Mouse (Mus musculus): ENCODE measurements at regions not wholly inside any gene's neighbourhood (a gene's known extent, or its start where the extent isn't known, plus 50 kb on each side); places are given as distances from the start of the nearest gene placed in this dataset.

DNA sequence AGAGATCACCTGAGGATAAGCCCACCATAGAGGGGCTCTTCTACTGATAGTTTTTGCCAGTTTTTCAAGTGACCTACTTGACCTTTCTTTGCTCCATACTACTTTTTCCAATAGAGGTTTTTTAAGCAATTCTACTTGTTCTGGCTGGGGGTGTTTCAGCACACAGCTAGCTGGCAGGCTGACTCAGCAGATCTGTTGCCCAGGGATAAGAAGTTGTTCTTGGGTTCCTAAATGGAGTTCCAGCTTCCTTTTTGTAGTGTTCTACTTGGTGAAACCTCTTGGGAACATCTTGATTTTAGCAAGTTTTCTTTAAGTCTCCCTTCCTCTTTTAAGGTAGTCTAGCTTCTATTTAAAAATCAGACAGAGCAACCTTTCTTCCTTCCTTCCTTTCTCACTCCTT, 61.0 kb downstream of the 4930474N05Rik start:
- TF ChIP-seq CTCF (IDR thresholded peaks at IDR 0.05; ENCODE audit: insufficient read depth, low read length) (no peak), POLR2A (IDR thresholded peaks at IDR 0.05; ENCODE audit: borderline replicate concordance, extremely low read depth, low read depth, low read length) (no peak)
